Mouse (Mus musculus) spleen, postnatal 0 days (tissue): ENCODE measurements around the gene Eme2. TPM values are rescaled to one million over a fixed set of nuclear protein-coding genes. Genes with fewer than 3 reads are reported as not detected.

ENCODE experiments used
- polyA plus RNA-seq: library from polyadenylated mRNA; unstranded; fragments of >200 nt; fragmentation: Nextera tagmentation; extraction: Ambion mirVana; gene quantifications from 2 replicates; pipeline ENCODE4 v1.2.1, GENCODE M21; 2015

The Eme2 gene
- polyA plus RNA-seq = 11.8 and 12.7 TPM in 2 replicates

DNA sequence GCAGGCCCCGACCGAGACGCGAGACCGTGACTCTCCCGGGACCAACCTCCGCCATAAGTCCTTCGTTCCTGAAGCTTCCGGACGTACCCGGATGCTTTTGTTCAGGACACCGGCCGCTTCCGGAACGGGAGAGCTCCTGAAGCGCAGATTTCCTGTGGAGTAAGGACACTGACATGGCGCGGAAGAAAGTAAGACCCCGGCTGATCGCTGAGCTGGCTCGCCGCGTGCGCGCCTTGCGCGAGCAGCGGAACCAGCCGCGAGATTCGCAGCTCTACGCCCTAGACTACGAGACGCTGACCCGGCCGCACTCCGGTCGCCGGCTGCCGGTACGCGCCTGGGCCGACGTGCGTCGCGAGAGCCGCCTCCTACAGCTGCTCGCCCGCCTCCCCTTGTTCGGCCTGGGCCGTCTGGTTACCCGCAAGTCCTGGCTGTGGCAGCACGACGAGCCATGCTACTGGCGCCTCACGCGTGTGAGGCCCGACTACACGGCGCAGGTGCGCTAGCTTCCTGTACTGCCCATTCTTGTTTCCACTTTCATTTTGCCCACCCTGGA, at the start of gene Eme2, which contains the start of gene Mrps34:
Gene Eme2, minus strand, starts transcription at position 93 of the 553 bp plus-strand sequence.
Gene Mrps34, plus strand, starts transcription at position 122 of the 553 bp plus-strand sequence.

DNA sequence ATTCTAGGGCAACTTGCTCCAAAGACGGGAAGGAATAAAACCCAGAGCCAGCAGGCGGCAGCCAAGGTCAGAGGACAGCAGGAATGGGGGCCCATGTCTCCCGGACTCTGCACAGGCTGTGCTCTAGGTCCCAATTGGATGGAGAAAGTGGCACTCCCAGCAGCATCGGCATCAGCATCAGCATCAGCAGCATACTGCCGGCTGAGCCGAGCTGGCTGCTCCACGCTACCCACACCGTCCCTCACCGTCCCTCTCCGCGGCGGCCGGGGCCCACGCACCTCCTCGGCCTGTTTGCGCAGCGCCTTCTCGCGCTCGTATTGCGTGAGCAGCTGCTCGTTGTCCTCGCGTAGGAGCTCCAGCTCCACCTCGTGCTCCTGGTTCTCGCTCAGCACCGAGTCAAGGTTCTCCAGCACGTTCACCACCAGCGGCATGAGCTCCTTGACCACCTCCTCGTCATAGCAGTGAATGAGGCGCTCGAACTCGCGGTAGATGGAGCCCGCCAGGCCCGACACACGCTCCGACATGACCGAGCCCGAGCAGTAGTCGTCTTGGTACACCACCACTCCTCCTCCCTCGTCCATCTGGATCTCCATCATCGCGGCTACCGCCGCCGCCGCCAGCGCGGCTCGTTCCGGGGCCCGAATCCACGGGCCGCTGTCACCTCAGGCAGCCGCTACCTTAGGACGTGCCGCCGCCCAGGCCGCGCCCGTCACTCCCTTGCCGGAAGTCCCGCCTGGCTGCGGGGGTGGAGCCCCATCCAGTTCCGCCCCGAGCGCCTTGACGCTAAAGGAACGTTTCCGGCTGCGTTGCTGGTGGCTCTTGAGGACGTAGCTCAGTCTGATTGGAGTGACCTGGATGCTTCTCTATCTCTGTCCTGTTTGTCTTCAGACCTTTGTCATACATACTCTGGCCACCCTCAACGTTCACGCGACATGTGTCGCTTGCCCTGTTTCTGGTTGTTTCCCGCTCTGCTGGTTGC, 41.7 kb upstream of the Eme2 start, which contains the start of gene Mapk8ip3:
Gene Mapk8ip3, minus strand, starts transcription at position 719 of the 979 bp plus-strand sequence.

DNA sequence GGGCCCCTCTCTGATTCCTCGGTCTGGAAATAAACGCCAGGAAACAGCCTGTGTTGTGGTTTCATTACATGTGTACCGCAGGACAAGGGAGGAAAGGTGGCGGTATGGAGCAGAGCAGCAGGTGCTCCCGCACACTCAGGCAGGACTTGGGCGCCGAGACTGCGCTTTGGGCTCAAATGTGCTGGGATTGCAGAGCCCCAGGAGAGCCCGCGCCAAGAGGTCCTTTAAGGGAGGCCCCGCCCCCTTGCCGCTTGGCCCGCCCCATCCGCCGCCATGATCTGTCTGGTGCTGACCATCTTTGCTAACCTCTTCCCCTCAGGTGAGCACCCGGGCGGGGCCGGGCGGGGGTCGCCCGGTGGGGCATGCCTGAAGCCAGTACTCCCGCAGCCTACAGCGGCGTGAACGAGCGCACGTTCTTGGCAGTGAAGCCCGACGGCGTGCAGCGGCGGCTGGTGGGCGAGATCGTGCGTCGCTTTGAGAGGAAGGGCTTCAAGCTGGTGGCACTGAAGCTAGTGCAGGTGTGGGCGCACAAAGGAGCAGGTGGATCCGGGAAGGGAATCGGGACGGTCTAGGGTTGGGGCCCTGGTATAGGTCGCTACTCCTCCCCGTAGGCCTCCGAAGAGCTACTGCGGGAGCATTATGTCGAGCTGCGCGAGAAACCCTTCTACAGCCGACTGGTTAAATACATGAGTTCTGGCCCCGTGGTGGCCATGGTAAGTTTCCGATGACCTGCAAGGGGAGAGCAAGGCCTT, 1.5 kb upstream of the Eme2 start, which contains the start of gene Nme3:
Gene Nme3, plus strand, starts transcription at position 260 of the 752 bp plus-strand sequence.

DNA sequence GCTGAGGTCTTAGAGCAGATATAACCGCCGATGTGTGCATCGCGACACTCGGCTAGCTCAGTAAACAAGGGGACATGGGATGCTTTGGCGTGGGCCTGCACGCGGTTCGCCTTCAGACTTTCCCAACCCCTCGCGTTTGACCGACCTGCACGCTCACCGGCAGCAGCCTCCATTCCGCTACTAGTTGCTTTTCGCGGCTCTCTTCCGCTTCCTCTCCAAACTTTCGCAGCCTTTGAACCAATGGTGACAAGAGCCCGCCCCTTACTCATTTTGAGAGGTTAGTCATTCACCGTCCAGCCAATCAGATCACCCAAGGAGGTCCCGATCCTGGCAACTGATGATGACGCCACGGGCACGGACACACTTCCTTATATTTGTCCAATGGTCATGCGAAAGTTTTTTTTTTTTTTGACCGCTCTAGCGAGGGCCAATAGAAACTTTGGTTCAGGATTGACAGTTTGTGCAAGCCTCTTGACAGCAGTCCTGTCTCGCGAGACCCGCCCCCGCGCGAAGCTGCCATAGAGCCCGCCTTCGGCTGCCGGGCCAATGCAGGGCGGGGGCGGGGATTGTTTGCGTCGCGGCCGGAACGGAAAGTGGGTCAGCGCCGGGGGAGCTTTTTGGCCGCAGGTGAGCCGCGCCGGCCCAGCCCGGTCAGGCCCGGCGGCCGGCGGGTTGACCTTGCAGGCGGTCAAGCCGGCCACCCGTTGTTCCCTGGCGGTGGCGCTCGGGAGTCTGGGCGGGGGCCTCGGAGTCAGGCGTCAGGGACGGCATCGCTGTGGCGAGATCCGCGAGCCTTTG, 8.6 kb downstream of the Eme2 start, which contains the start of the genes Nubp2 and Spsb3:
Gene Nubp2, minus strand, starts transcription at position 216 of the 798 bp plus-strand sequence.
Gene Spsb3, plus strand, starts transcription at position 510 of the 798 bp plus-strand sequence.

DNA sequence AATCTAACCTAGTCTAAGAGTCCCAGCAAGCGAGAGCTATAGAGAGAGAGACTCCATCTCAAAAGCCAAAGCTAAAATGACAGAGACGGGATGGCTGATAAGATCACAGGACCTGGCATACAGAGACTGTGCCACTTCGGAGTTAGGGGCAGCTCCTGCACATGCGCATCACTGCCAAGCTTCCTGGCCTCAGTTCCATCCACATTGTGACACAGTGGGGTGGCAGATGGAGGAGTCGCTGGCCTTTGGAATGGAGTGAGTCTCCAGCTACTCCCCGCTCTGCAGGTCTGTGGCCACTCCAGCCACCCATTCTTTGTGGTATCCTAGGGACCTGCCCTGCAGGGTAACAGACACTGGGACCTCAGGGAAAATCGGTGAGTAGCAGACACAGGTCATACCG, 29.1 kb downstream of the Eme2 start, which contains the start of gene Igfals:
Gene Igfals, plus strand, starts transcription at position 222 of the 400 bp plus-strand sequence.

DNA sequence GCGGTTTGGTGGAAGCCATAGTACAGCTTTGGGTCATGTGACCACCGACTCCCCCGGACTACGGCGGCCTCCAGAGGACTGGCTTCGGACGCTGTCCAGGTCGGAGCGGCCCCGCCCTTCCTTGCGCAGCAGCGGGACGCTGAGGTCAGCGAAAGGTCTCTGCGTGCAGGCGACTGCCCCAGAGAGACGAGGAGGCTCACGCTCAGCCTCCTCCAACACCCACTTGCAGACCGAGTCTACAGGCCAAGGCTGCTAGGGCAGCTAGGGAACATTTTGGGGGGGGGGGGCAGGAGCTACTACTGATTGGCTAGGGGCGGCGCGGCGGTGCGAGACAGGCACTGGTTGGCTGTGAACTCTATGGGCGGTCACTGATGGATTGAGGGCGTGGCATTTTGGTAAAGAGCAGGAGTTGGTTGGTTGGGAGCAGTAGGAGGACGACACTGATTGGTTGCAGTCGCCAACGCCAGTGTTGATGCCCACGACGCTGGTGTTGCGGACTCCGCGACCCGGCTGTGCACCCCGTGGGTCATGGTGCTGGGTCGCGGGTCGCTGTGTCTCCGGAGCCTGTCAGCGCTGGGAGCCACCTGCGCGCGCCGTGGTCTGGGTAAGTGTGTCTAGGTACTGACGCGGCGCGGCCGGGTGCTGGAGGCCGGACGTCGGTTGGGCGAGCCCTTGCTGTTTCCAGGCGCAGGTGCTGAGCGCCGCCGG, 44.7 kb downstream of the Eme2 start, which contains the start of gene Fahd1:
Gene Fahd1, minus strand, starts transcription at position 300 of the 708 bp plus-strand sequence.

DNA sequence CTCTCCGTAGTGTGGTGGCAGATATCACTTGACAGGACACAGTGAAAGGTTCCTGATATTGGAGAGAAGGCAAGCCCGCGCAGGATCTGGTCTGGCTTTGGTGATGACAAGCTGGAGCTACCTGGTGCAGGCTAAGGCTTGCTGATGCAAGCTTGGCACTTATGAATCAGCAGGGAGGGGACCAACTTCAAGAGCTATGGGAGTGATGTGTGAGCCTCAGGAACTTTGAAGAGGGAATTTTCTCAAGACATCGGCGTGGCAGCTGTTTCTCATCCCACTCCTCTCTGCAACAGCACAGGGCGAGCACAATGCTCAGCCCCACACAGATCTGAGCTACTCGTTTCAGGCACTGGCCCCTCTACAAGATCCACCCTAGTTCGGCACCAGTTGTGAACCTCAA, 55.0 kb downstream of the Eme2 start, which contains the start of gene Hagh:
Gene Hagh, plus strand, starts transcription at position 302 of the 400 bp plus-strand sequence.

Other genes starting within 250 kb of the Eme2 start
- 32.8 and 46.2 TPM in 2 replicates for gene Slc9a3r2, start 244.8 kb downstream of the Eme2 start, polyA plus RNA-seq
- 0.44 and 0.54 TPM in 2 replicates for gene Npw, start 236.6 kb downstream of the Eme2 start, polyA plus RNA-seq
- gene Zfp598, start 225.4 kb downstream of the Eme2 start, polyA plus RNA-seq = 9.6 and 9.9 TPM in 2 replicates
- 0.06 and 0.11 TPM in 2 replicates for gene Syngr3, start 205.1 kb downstream of the Eme2 start, polyA plus RNA-seq
- gene Gfer, start 198.9 kb downstream of the Eme2 start, polyA plus RNA-seq = 31.0 and 32.6 TPM in 2 replicates
- gene Noxo1, start 198.9 kb downstream of the Eme2 start, polyA plus RNA-seq = 0.81 and 1.3 TPM in 2 replicates
- 35.3 and 37.9 TPM in 2 replicates for gene Tbl3, start 187.4 kb downstream of the Eme2 start, polyA plus RNA-seq
- not detected in 2 replicates for gene Rnf151, start 177.0 kb downstream of the Eme2 start, polyA plus RNA-seq
- gene Rps2, start 177.0 kb downstream of the Eme2 start, polyA plus RNA-seq = 1,569 and 1,600 TPM in 2 replicates
- gene Ndufb10, start 170.6 kb downstream of the Eme2 start, polyA plus RNA-seq = 212 and 230 TPM in 2 replicates
- 1.1 and 1.3 TPM in 2 replicates for gene Rpl3l, start 167.3 kb downstream of the Eme2 start, polyA plus RNA-seq
- 103 and 110 TPM in 2 replicates for gene Msrb1, start 158.4 kb downstream of the Eme2 start, polyA plus RNA-seq
- not detected in 2 replicates for gene Hs3st6, start 142.1 kb downstream of the Eme2 start, polyA plus RNA-seq
- 0.32 and 0.78 TPM in 2 replicates for gene Meiob, start 90.8 kb downstream of the Eme2 start, polyA plus RNA-seq
- 168 and 186 TPM in 2 replicates for gene Hagh, start 54.9 kb downstream of the Eme2 start, polyA plus RNA-seq
- 54.4 and 61.1 TPM in 2 replicates for gene Fahd1, start 44.7 kb downstream of the Eme2 start, polyA plus RNA-seq
- 0.08 and 0.21 TPM in 2 replicates for gene Igfals, start 29.1 kb downstream of the Eme2 start, polyA plus RNA-seq
- gene Nubp2, start 8.7 kb downstream of the Eme2 start, polyA plus RNA-seq = 73.8 and 78.0 TPM in 2 replicates
- 51.9 and 55.4 TPM in 2 replicates for gene Spsb3, start 8.4 kb downstream of the Eme2 start, polyA plus RNA-seq
- 71.0 and 73.0 TPM in 2 replicates for gene Mrps34, start within 50 bp of the Eme2 start, polyA plus RNA-seq
- 66.5 and 77.6 TPM in 2 replicates for gene Nme3, start 1.4 kb upstream of the Eme2 start, polyA plus RNA-seq
- gene Mapk8ip3, start 41.9 kb upstream of the Eme2 start, polyA plus RNA-seq = 12.6 and 13.3 TPM in 2 replicates
- gene Jpt2, start 65.6 kb upstream of the Eme2 start, polyA plus RNA-seq = 45.9 and 49.2 TPM in 2 replicates
- gene Cramp1l, start 120.7 kb upstream of the Eme2 start, polyA plus RNA-seq = 5.2 and 5.9 TPM in 2 replicates
- gene Ift140, start 121.0 kb upstream of the Eme2 start, polyA plus RNA-seq = 80.5 and 98.2 TPM in 2 replicates
- gene Tmem204, start 188.5 kb upstream of the Eme2 start, polyA plus RNA-seq = 24.2 and 26.6 TPM in 2 replicates
- gene Telo2, start 220.9 kb upstream of the Eme2 start, polyA plus RNA-seq = 18.4 and 24.4 TPM in 2 replicates
- gene Ptx4, start 225.7 kb upstream of the Eme2 start, polyA plus RNA-seq = not detected in 2 replicates
- 10.8 and 11.8 TPM in 2 replicates for gene Clcn7, start 238.3 kb upstream of the Eme2 start, polyA plus RNA-seq